Mouse (Mus musculus) cerebellum, postnatal 36 days (tissue): ENCODE data around the gene Zfp385a.
A peak's percentile ranks its signal among the peaks of the same experiment; 100 is the strongest.

ENCODE experiments used
- DNase-seq, 2 experiments: peaks; one replicate each; pipeline ENCODE4 v3.0.0; 2021 to 2022; ENCODE audit warnings: mixed read lengths in 2 of 2

Gene Zfp385a

GRCm38 (mm10) chr15:103305792-103306645 is 33.9 kb downstream of the Zfp385a start:
- no peak for DNase-seq

- peak; percentile 96 to 97 for DNase-seq
These were observed 34.7 kb downstream of the Zfp385a start for GRCm38 (mm10) chr15:103305070-103305678.

GRCm38 (mm10) chr15:103304616-103304969 is 35.3 kb downstream of the Zfp385a start:
- DNase-seq, result no peak

- DNase-seq, result peak in 1 of 2 experiments; percentile 37
These were observed 35.8 kb downstream of the Zfp385a start for GRCm38 (mm10) chr15:103303916-103304615.

- no peak for DNase-seq
These were observed 37.4 kb downstream of the Zfp385a start for GRCm38 (mm10) chr15:103302341-103303021.

GRCm38 (mm10) chr15:103301547-103302340 is 38.1 kb downstream of the Zfp385a start:
- no peak for DNase-seq

GRCm38 (mm10) chr15:103301046-103301445 is 38.8 kb downstream of the Zfp385a start:
- DNase-seq, result no peak

- DNase-seq, result no peak
These were observed 39.3 kb downstream of the Zfp385a start for GRCm38 (mm10) chr15:103300560-103300959.

- peak; percentile 48 to 60 for DNase-seq
These were observed 39.8 kb downstream of the Zfp385a start for GRCm38 (mm10) chr15:103300067-103300471.

GRCm38 (mm10) chr15:103299644-103300043 is 40.2 kb downstream of the Zfp385a start:
- DNase-seq, result no peak

GRCm38 (mm10) chr15:103298861-103299616 is 40.9 kb downstream of the Zfp385a start:
- DNase-seq, result no peak

GRCm38 (mm10) chr15:103298026-103298425 is 41.9 kb downstream of the Zfp385a start:
- no peak for DNase-seq

GRCm38 (mm10) chr15:103297313-103297712 is 42.6 kb downstream of the Zfp385a start:
- DNase-seq, result no peak

GRCm38 (mm10) chr15:103295851-103296250 is 44.0 kb downstream of the Zfp385a start:
- DNase-seq, result no peak

GRCm38 (mm10) chr15:103294649-103295048 is 45.2 kb downstream of the Zfp385a start:
- DNase-seq, result no peak

- no peak for DNase-seq
These were observed 46.5 kb downstream of the Zfp385a start for GRCm38 (mm10) chr15:103293375-103293774.

- no peak for DNase-seq
These were observed 47.1 kb downstream of the Zfp385a start for GRCm38 (mm10) chr15:103292673-103293345.

- no peak for DNase-seq
These were observed 49.0 kb downstream of the Zfp385a start for GRCm38 (mm10) chr15:103290843-103291242.

GRCm38 (mm10) chr15:103290417-103290816 is 49.5 kb downstream of the Zfp385a start:
- no peak for DNase-seq

GRCm38 (mm10) chr15:103289600-103289999 is 50.3 kb downstream of the Zfp385a start:
- DNase-seq, result no peak
